Mouse (Mus musculus): Measurements from ENCODE around the gene Fbxw28. TPM values are rescaled to one million over a fixed set of nuclear protein-coding genes. Genes with fewer than 3 reads are reported as not detected.
"Not testable (repeated sequence)": the region's sequence is repeated elsewhere in the genome, so short reads cannot be mapped to it uniquely, and the experiment has no call there.

Fbxw28 gene
- not detected in 2 replicates for polyA plus RNA-seq (2012; rRNA removed)

DNA sequence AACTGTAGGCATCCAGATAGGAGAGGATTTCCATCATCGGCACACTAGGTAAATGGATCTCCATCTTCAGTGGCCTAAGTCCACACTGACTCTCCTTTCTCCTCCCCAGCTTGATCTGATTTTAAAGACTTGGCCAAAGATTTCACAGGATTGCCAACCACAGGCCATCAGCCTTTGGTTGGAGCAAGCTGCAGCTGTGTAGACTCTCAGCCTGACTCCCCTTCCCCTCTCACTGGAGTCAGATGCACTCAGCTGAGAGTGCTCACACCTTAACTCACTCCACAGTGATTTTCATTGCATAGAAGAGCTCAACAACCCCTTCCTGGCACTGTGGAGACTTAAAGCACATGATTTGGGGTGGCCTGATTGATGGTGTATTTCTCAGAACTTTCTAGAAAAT is at the start of gene Fbxw28:
TSS of gene Fbxw28 (minus strand) at position 101 of the 400 bp plus-strand sequence.
- DNase-seq; H3K4me3 ChIP-seq (replicated peaks; ENCODE audit: insufficient read depth, low read depth, low read length); H3K27me3 ChIP-seq (ENCODE audit: control insufficient read depth, insufficient read depth, low read length); H3K27ac ChIP-seq (ENCODE audit: insufficient read depth, low read length); H3K4me1 ChIP-seq (ENCODE audit: control insufficient read depth, insufficient read depth, low read length): not testable (repeated sequence)
- WGBS, result 100% methylated on average over 1 of the region's 1 CpGs

DNA sequence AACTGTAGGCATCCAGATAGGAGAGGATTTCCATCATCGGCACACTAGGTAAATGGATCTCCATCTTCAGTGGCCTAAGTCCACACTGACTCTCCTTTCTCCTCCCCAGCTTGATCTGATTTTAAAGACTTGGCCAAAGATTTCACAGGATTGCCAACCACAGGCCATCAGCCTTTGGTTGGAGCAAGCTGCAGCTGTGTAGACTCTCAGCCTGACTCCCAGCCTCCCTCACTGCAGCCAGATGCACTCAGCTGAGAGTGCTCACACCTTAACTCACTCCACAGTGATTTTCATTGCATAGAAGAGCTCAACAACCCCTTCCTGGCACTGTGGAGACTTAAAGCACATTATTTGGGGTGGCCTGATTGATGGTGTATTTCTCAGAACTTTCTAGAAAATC is 51.9 kb downstream of the Fbxw28 start, which contains the start of gene Fbxw14:
TSS of gene Fbxw14 (minus strand) at position 101 of the 400 bp plus-strand sequence.
- H3K4me3 ChIP-seq (replicated peaks; ENCODE audit: insufficient read depth, low read depth, low read length); H3K27me3 ChIP-seq (ENCODE audit: control insufficient read depth, insufficient read depth, low read length); DNase-seq; H3K27ac ChIP-seq (ENCODE audit: insufficient read depth, low read length); H3K4me1 ChIP-seq (ENCODE audit: control insufficient read depth, insufficient read depth, low read length): not testable (repeated sequence)
- no CpG with 5 or more reads among the region's 1 CpGs for WGBS

Other genes with a start within 250 kb of the Fbxw28 start
- gene Plxnb1, start 244.3 kb downstream of the Fbxw28 start, polyA plus RNA-seq (2012; rRNA removed), result 26.4 and 26.6 TPM in 2 replicates
- gene Fbxw21, start 177.6 kb downstream of the Fbxw28 start, polyA plus RNA-seq (2012; rRNA removed), result not detected in 2 replicates
- gene Fbxw13, start 143.7 kb downstream of the Fbxw28 start, polyA plus RNA-seq (2012; rRNA removed), result not detected in 2 replicates
- gene Fbxw20, start 104.9 kb downstream of the Fbxw28 start, polyA plus RNA-seq (2012; rRNA removed), result not detected in 2 replicates
- not detected in 2 replicates for gene Fbxw14, start 52.0 kb downstream of the Fbxw28 start, polyA plus RNA-seq (2012; rRNA removed)
- not detected in 2 replicates for gene Fbxw22, start 64.6 kb upstream of the Fbxw28 start, polyA plus RNA-seq (2012; rRNA removed)
- not detected in 2 replicates for gene Fbxw16, start 109.5 kb upstream of the Fbxw28 start, polyA plus RNA-seq (2012; rRNA removed)
- not detected in 2 replicates for gene Fbxw19, start 156.2 kb upstream of the Fbxw28 start, polyA plus RNA-seq (2012; rRNA removed)
- gene Fbxw15, start 228.6 kb upstream of the Fbxw28 start, polyA plus RNA-seq (2012; rRNA removed), result not detected in 2 replicates

Measured in cerebellum, adult 2 months (tissue).